Mouse (Mus musculus) frontal cortex, postnatal 10 days (tissue): ENCODE measurements around the gene Krtap10-10.
"Not testable (repeated sequence)": the region's sequence is repeated elsewhere in the genome, so short reads cannot be mapped to it uniquely, and the experiment has no call there.

Source experiments
- DNase-seq, 2 experiments: peaks; one replicate each; pipeline ENCODE4 v3.0.0; 2022; ENCODE audit warnings: low spot score in 2 of 2, mixed read lengths in 1 of 2

The Krtap10-10 gene

DNA sequence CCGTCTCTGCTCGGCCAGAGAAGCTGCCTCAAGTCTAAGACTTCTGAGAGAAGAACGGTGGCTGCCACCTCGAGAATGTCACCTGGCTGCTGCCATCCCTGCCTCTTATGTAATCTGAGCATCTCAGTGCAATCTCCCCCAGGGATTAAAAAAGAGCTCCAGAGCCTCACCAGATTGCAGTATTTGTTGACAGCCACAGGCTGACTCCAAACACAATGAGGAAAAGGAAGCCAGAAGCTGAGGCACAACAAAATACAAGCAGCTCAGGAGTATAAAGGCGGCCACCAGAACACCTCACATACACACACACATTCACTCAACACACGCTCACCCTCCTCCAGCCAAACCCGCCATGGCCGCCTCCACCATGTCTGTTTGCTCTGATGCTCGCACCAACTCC, at the start of gene Krtap10-10:
Gene Krtap10-10, plus strand, starts transcription at position 301 of the 400 bp plus-strand sequence.
- no peak for DNase-seq

- not testable (repeated sequence) for DNase-seq
These were observed 47.9 kb upstream of the Krtap10-10 start, which contains the start of gene Gm7137 for GRCm38 (mm10) chr10:77787876-77788275. Gene Gm7137 (minus strand): TSS chr10:77788200.

GRCm38 (mm10) chr10:77788621-77789020, 47.1 kb upstream of the Krtap10-10 start:
- no peak for DNase-seq

GRCm38 (mm10) chr10:77794976-77795375, 40.8 kb upstream of the Krtap10-10 start, which contains the start of gene Gm9639:
Gene Gm9639 (minus strand): TSS chr10:77795076.
- no peak for DNase-seq

GRCm38 (mm10) chr10:77797677-77798076, 38.1 kb upstream of the Krtap10-10 start:
- DNase-seq: no peak

GRCm38 (mm10) chr10:77798164-77798920, 37.4 kb upstream of the Krtap10-10 start:
- DNase-seq: not testable (repeated sequence)

- no peak for DNase-seq
These were observed 36.7 kb upstream of the Krtap10-10 start, which contains the start of gene Gm19668 for GRCm38 (mm10) chr10:77798921-77799508. Gene Gm19668 (minus strand): TSS chr10:77799133.

GRCm38 (mm10) chr10:77804095-77804494, 31.7 kb upstream of the Krtap10-10 start:
- DNase-seq: no peak

DNA sequence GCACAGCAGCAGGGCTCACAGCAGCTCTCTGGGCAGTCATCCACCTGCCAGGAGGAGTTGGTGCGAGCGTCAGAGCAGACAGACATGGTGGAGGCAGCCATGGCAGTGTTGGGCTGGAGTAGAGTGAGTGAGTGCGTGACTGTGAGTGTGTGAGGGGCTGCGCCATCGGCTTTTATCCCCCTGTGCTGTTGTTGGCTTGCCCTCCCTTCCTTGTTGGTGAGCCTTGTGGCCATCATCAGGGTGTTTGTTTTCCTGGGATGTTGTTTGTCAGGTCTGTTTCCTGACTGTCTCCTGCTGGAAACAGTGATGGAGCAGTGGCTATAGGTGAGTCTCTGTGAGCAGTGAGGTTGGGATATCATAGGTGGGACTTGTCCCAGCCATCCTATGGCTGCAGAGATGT, 24.0 kb upstream of the Krtap10-10 start, which contains the start of gene Gm9507:
Gene Gm9507, minus strand, starts transcription at position 101 of the 400 bp plus-strand sequence.
- DNase-seq: no peak

DNA sequence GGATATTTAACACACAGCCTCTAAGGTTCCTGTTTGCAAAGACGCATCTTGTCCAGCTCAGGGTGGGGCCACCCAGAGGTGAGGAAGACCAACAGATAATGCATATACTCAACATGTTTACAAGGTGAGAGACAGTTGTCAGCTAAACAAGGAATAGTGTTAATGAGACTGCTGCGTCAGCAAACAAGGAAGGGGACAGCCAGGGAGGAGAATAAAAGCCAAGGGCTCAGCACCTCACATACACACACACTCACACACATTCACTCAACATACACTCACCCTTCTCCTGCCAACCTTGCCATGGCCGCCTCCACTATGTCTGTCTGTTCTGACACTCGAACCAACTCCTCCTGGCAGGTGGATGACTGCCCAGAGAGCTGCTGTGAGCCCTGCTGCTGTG, 21.4 kb upstream of the Krtap10-10 start, which contains the start of gene Gm2696:
Gene Gm2696, plus strand, starts transcription at position 301 of the 400 bp plus-strand sequence.
- no peak for DNase-seq

DNA sequence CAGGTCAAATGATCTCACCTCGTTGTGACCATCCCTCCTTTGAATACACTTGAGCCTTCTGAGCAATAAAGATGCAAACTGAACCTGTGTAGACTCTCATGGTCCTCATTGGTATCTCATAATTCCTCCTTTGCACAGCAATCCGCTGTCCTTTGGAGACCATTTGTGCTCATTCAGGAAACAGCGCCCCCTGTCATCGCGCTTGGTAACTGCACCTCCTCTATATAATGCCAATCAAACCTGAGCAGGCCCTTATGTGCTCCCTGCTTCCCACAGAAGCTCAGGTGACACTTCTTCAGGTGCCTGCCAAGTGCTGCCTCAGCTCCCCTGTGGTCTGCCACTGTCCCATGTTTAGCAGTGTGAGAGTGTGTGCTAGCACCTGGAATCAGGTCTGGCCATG, 20.2 kb upstream of the Krtap10-10 start:
- DNase-seq: no peak

DNA sequence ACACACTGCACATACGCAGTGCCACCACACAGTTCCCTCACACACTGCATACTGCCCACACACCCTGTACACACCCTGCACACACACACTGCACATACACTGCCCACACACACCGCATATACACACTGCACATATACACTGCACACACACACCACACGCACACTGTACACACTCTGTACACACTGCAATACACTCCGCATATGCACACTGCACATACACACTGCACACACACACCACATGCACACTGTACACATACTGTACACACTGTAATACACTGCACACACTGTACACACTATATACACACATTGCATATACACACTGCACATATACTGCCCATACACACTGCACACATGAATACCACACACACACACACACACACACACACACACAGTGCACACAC, 17.2 kb upstream of the Krtap10-10 start:
- DNase-seq: no peak

- no peak for DNase-seq
These were observed 16.5 kb upstream of the Krtap10-10 start for GRCm38 (mm10) chr10:77819203-77819602.

DNA sequence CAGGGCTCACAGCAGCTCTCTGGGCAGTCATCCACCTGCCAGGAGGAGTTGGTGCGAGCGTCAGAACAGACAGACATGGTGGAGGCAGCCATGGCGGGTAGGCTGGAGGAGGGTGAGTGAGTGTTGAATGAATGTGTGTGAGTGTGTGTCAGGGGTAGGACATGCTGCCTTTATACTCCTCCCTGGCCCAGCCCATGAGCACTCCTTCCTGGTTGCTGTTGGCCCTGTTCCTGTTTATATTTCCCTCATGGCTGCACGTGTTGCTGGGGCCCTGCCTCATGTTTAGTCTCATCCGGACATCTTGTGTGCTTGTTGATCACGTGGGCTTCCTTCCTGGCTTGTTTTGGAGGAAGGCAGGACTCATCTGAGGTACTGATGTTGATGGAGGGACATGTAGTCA, 8.8 kb upstream of the Krtap10-10 start, which contains the start of gene Krtap10-4:
Gene Krtap10-4, minus strand, starts transcription at position 145 of the 400 bp plus-strand sequence.
- DNase-seq: no peak

DNA sequence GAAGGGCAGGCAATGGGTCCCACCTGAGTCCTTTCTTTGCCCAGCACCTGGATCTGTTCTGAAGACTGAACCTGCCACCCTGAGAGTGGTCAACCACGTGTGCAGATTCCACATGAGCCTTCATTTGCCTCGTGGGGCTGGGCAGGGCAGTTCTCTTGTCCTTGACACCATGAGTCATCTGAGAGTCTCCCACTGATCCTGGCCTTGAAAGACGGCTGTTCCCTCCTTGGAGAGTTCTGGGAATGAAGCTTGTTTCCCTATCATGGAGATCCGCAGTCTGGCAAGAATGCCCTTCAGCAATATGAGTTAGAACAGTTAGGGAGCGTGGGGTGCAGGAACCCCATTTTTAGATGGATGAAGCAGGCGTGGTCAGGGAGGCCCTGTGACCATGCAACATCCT, 3.3 kb downstream of the Krtap10-10 start:
- no peak for DNase-seq

DNA sequence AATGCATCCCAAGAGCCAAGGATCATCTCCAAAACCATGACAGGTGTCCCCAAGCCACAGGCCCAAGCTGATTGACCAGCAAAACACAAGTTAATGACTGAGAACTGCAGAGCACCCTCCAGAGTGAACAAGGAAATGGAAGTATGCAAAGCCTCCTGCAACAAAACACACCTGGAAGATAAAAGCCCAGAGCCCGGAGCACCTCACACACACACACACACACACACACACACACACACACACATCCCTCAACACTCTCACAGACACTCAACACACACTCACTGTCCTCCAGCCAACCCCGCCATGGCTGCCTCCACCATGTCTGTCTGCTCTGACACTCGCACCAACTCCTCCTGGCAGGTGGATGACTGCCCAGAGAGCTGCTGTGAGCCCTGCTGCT, 10.8 kb downstream of the Krtap10-10 start, which contains the start of gene Gm36176:
Gene Gm36176, plus strand, starts transcription at position 301 of the 400 bp plus-strand sequence.
- DNase-seq: no peak

- no peak for DNase-seq
These were observed 11.2 kb downstream of the Krtap10-10 start for GRCm38 (mm10) chr10:77846961-77847360.

- no peak for DNase-seq
These were observed 11.8 kb downstream of the Krtap10-10 start for GRCm38 (mm10) chr10:77847538-77847937.

GRCm38 (mm10) chr10:77852559-77852958, 16.8 kb downstream of the Krtap10-10 start, which contains the start of gene Gm10318:
Gene Gm10318 (plus strand): TSS chr10:77852859.
- no peak for DNase-seq

- DNase-seq: no peak
These were observed 25.9 kb downstream of the Krtap10-10 start, which contains the start of gene Gm3285 for GRCm38 (mm10) chr10:77861675-77862074. Gene Gm3285 (plus strand): TSS chr10:77861975.

DNA sequence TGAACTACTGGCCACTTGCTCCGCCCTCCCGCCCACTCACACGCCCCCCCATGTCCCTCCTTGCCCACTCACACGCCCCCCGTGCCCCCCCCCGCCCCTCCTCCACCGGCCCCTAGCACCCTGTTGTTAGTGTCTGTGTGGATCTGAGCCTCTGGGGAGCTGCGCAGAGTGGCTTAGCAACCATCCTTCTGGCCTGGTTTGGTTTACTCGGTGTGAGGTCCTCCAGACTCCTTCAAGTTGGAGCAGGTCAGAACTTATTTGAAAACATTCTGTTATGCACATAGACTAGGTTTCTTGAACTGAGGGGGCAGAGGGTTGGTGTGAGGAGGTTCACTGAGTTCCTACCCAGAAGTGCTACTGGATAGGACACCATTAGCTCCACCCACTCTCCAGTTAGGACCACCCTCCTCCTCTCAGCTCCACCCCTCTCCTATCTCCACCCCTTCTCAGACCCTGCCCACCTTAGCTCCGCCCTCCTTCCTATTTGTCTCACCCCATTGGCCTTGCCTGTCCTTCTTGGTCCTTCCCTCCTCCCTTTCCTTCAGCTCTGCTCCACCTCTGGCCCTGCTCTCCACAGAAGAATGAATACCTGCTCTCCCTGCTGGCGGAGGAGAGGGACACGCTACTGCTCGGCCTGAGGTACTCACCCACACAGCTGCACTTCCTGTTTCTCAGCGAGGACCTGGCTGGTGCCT, 28.5 kb downstream of the Krtap10-10 start:
- DNase-seq: no peak

DNA sequence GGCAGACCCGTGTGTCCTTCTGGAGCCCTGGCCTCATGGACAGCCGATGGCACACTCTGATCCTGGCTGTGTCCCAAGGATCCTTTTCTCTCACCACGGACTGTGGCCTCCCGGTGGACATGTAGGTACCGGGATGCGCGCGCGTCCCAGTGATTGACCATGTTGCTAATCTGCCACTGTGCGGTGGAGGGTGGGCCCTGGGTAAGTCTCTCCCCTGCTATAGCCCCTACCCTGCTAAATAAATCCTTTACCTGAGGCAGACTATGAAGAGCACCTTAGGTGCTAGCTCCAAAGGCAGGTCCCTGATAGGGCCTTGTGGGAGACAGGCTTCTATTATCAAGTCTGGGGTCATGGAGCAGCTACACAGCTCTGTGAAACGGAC, 29.0 kb downstream of the Krtap10-10 start:
- DNase-seq: no peak
